Mouse (Mus musculus): Measurements from ENCODE around the gene Pdgfra. TPM values are rescaled to one million over a fixed set of nuclear protein-coding genes. Genes with fewer than 3 reads are reported as not detected.

Pdgfra gene
- polyA plus RNA-seq, 1 experiment = 0.27 TPM

- Histone ChIP-seq H3K4me1 (ENCODE audit: control insufficient read depth, insufficient read depth, low read length) (no peaks in the 10 kb centered on the region), H3K4me3 (ENCODE audit: insufficient read depth, low read length) (no peak overlapping the region), H3K27ac (ENCODE audit: insufficient read depth, low read depth, low read length) (no peak overlapping the region)
- no peak for TF ChIP-seq CTCF (IDR thresholded peaks at IDR 0.05; ENCODE audit: low read depth, low read length)
- no peak for TF ChIP-seq POLR2A (IDR thresholded peaks at IDR 0.05; ENCODE audit: borderline replicate concordance, low read depth, low read length)
Measured at GRCm38 (mm10) chr5:75198413-75198812, 46.3 kb downstream of the Pdgfra start.

- H3K4me1 ChIP-seq (ENCODE audit: control insufficient read depth, insufficient read depth, low read length) = no peaks in the 10 kb centered on the region
- no peak for TF ChIP-seq CTCF (IDR thresholded peaks at IDR 0.05; ENCODE audit: low read depth, low read length)
- no peak for TF ChIP-seq POLR2A (IDR thresholded peaks at IDR 0.05; ENCODE audit: borderline replicate concordance, low read depth, low read length)
Measured at GRCm38 (mm10) chr5:75199698-75200365, 47.7 kb downstream of the Pdgfra start.

GRCm38 (mm10) chr5:75200366-75200724 is 48.3 kb downstream of the Pdgfra start:
- no peak overlapping the region for H3K27ac ChIP-seq (ENCODE audit: insufficient read depth, low read depth, low read length)
- H3K4me1 ChIP-seq (ENCODE audit: control insufficient read depth, insufficient read depth, low read length) = no peaks in the 10 kb centered on the region
- H3K4me3 ChIP-seq (ENCODE audit: insufficient read depth, low read length) = no peak overlapping the region
- TF ChIP-seq CTCF (IDR thresholded peaks at IDR 0.05; ENCODE audit: low read depth, low read length) = no peak
- TF ChIP-seq POLR2A (IDR thresholded peaks at IDR 0.05; ENCODE audit: borderline replicate concordance, low read depth, low read length) = no peak

More at GRCm38 (mm10) chr5:75199698-75200365, 47.7 kb downstream of the Pdgfra start:
- no peak overlapping the region for H3K4me3 ChIP-seq (ENCODE audit: insufficient read depth, low read length)
- H3K27ac ChIP-seq (ENCODE audit: insufficient read depth, low read depth, low read length) = no peak overlapping the region

- Histone ChIP-seq H3K4me3 (ENCODE audit: insufficient read depth, low read length) (no peak overlapping the region), H3K27ac (ENCODE audit: insufficient read depth, low read depth, low read length) (no peak overlapping the region), H3K4me1 (ENCODE audit: control insufficient read depth, insufficient read depth, low read length) (no peaks in the 10 kb centered on the region)
- no peak for TF ChIP-seq POLR2A (IDR thresholded peaks at IDR 0.05; ENCODE audit: borderline replicate concordance, low read depth, low read length)
- no peak for TF ChIP-seq CTCF (IDR thresholded peaks at IDR 0.05; ENCODE audit: low read depth, low read length)
Measured at GRCm38 (mm10) chr5:75207905-75208304, 55.8 kb downstream of the Pdgfra start.

GRCm38 (mm10) chr5:75209966-75210365 is 57.9 kb downstream of the Pdgfra start:
- H3K4me1 ChIP-seq (ENCODE audit: control insufficient read depth, insufficient read depth, low read length) = no peaks in the 10 kb centered on the region
- TF ChIP-seq POLR2A (IDR thresholded peaks at IDR 0.05; ENCODE audit: borderline replicate concordance, low read depth, low read length) (no peak), CTCF (IDR thresholded peaks at IDR 0.05; ENCODE audit: low read depth, low read length) (no peak)
- no peak overlapping the region for H3K27ac ChIP-seq (ENCODE audit: insufficient read depth, low read depth, low read length)

GRCm38 (mm10) chr5:75214520-75214919 is 62.4 kb downstream of the Pdgfra start:
- H3K27ac ChIP-seq (ENCODE audit: insufficient read depth, low read depth, low read length) = no peak overlapping the region
- H3K4me1 ChIP-seq (ENCODE audit: control insufficient read depth, insufficient read depth, low read length) = no peaks in the 10 kb centered on the region
- no peak overlapping the region for H3K4me3 ChIP-seq (ENCODE audit: insufficient read depth, low read length)
- TF ChIP-seq CTCF (IDR thresholded peaks at IDR 0.05; ENCODE audit: low read depth, low read length) (no peak), POLR2A (IDR thresholded peaks at IDR 0.05; ENCODE audit: borderline replicate concordance, low read depth, low read length) (no peak)

More at GRCm38 (mm10) chr5:75209966-75210365, 57.9 kb downstream of the Pdgfra start:
- H3K4me3 ChIP-seq (ENCODE audit: insufficient read depth, low read length) = no peak overlapping the region

GRCm38 (mm10) chr5:75214929-75215328 is 62.8 kb downstream of the Pdgfra start:
- H3K4me1 ChIP-seq (ENCODE audit: control insufficient read depth, insufficient read depth, low read length) = no peaks in the 10 kb centered on the region
- no peak overlapping the region for H3K4me3 ChIP-seq (ENCODE audit: insufficient read depth, low read length)
- no peak for TF ChIP-seq POLR2A (IDR thresholded peaks at IDR 0.05; ENCODE audit: borderline replicate concordance, low read depth, low read length)
- TF ChIP-seq CTCF (IDR thresholded peaks at IDR 0.05; ENCODE audit: low read depth, low read length) = no peak
- H3K27ac ChIP-seq (ENCODE audit: insufficient read depth, low read depth, low read length) = no peak overlapping the region

GRCm38 (mm10) chr5:75215678-75216256 is 63.7 kb downstream of the Pdgfra start:
- Histone ChIP-seq H3K4me1 (ENCODE audit: control insufficient read depth, insufficient read depth, low read length) (no peaks in the 10 kb centered on the region), H3K4me3 (ENCODE audit: insufficient read depth, low read length) (no peak overlapping the region), H3K27ac (ENCODE audit: insufficient read depth, low read depth, low read length) (no peak overlapping the region)
- TF ChIP-seq POLR2A (IDR thresholded peaks at IDR 0.05; ENCODE audit: borderline replicate concordance, low read depth, low read length) (no peak), CTCF (IDR thresholded peaks at IDR 0.05; ENCODE audit: low read depth, low read length) (no peak)

GRCm38 (mm10) chr5:75221610-75222009 is 69.5 kb downstream of the Pdgfra start:
- no peak for TF ChIP-seq POLR2A (IDR thresholded peaks at IDR 0.05; ENCODE audit: borderline replicate concordance, low read depth, low read length)
- no peak for TF ChIP-seq CTCF (IDR thresholded peaks at IDR 0.05; ENCODE audit: low read depth, low read length)
- H3K4me3 ChIP-seq (ENCODE audit: insufficient read depth, low read length) = no peak overlapping the region
- no peaks in the 10 kb centered on the region for H3K4me1 ChIP-seq (ENCODE audit: control insufficient read depth, insufficient read depth, low read length)
- no peak overlapping the region for H3K27ac ChIP-seq (ENCODE audit: insufficient read depth, low read depth, low read length)

- Histone ChIP-seq H3K4me1 (ENCODE audit: control insufficient read depth, insufficient read depth, low read length) (no peaks in the 10 kb centered on the region), H3K4me3 (ENCODE audit: insufficient read depth, low read length) (no peak overlapping the region), H3K27ac (ENCODE audit: insufficient read depth, low read depth, low read length) (no peak overlapping the region)
- TF ChIP-seq CTCF (IDR thresholded peaks at IDR 0.05; ENCODE audit: low read depth, low read length) (no peak), POLR2A (IDR thresholded peaks at IDR 0.05; ENCODE audit: borderline replicate concordance, low read depth, low read length) (no peak)
Measured at GRCm38 (mm10) chr5:75222491-75223265, 70.6 kb downstream of the Pdgfra start.

Measured in bone marrow macrophage, adult 2 months (primary cell).